Mouse (Mus musculus) brain, embryonic 14.5 days (tissue): Measurements from ENCODE around the gene Itga9.
A peak's percentile ranks its signal among the peaks of the same experiment; 100 is the strongest.

Experiments used
- CTCF ChIP-seq: fragments of 200-500 bp; IDR thresholded peaks from 2 replicates; pipeline ENCODE4 v1.5.1; 2012; ENCODE audit warnings: inconsistent platforms, mild to moderate bottlenecking, moderate library complexity, borderline replicate concordance; ENCODE audit not compliant: insufficient read depth, insufficient read length; ENCODE audit errors: extremely low read depth
- POLR2A ChIP-seq: fragments of 200-500 bp; IDR thresholded peaks from 2 replicates; pipeline ENCODE4 v1.6.1; 2012; ENCODE audit warnings: mild to moderate bottlenecking, inconsistent platforms, borderline replicate concordance; ENCODE audit not compliant: poor library complexity, insufficient read depth, insufficient read length, severe bottlenecking; ENCODE audit errors: extremely low read depth

DNA sequence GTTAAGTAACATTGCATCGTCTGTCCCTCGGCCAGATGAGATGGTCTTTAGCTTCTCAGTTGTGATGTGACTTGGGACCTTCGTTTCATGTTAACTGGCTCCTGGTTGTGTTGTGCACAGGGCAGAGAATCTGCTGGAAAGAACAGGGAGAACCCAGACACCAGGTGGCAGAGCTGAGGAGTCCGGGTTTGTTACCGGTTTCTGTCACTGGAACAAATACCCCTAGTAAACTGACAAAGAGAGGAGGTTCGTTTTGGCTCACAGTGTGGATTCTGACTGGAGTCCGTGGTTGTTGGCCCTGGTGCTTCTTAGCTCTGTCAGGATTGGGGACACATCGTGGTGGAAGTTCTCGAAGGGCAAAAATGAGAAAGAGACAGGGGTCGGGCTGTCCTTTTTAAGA lies 3.6 kb downstream of the Itga9 start:
- peak; percentile 24; the same call in 1 of the 2 replicates for TF ChIP-seq CTCF
- no peak for TF ChIP-seq POLR2A
